1 mouse cellular context compared by ENCODE assay signal in genomic region chr1:178712189-178712873, GRCm38 (mm10).
A peak's percentile ranks its signal among the peaks of the same experiment; 100 is the strongest.
TF ChIP-seq lines count a peak whose summit lies in the region.

No protein-coding gene starts in this region.

TF ChIP-seq in MEL, 35 proteins besides CTCF, POLR2A, EP300 and RAD21 (continued from another document):
- no peak for TF ChIP-seq USF2 (IDR thresholded peaks at IDR 0.05; ENCODE audit: borderline replicate concordance in 1 of 2, insufficient read depth in 1 of 2, low read depth in 1 of 2, low read length in 2 of 2)
- peak; percentile 51 for TF ChIP-seq NELFE (IDR thresholded peaks at IDR 0.05; ENCODE audit: low read depth, low read length)
- TF ChIP-seq SIN3A (IDR thresholded peaks at IDR 0.05; ENCODE audit: low read length) = peak; percentile 86
- TF ChIP-seq MAZ (IDR thresholded peaks at IDR 0.05; ENCODE audit: low read depth, low read length) = peak; percentile 89
- no peak; the same call in 1 of the 2 replicates for TF ChIP-seq SMC3 (IDR thresholded peaks at IDR 0.05; ENCODE audit: low read depth, low read length)
- TF ChIP-seq ZNF384 (IDR thresholded peaks at IDR 0.05; ENCODE audit: low read depth, low read length) = no peak
- TF ChIP-seq MXI1 (IDR thresholded peaks at IDR 0.05; ENCODE audit: low read depth, low read length) = peak; percentile 63
